Mouse (Mus musculus) kidney, adult 2 months (tissue): Measurements from ENCODE around the gene Cdk15.

Source experiments
- CTCF ChIP-seq: fragments of 200-500 bp; conservative IDR thresholded peaks from 2 replicates; pipeline ENCODE4 v1.5.1; 2011; ENCODE audit warnings: low read depth, mild to moderate bottlenecking, control low read depth, low read length, moderate library complexity, mixed read lengths; ENCODE audit not compliant: insufficient read depth, insufficient read length
- POLR2A ChIP-seq: fragments of 200-500 bp; IDR thresholded peaks from one replicate; pipeline ENCODE4 v1.6.1; 2011; ENCODE audit warnings: low read depth, low read length, control low read depth

- TF ChIP-seq CTCF (no peak), POLR2A (no peak)
Measured at GRCm38 (mm10) chr1:59385641-59386040, 128.9 kb downstream of the Cdk15 start.
